Mouse (Mus musculus) embryonic facial prominence, embryonic 11.5 days (tissue): Measurements from ENCODE around the gene Mthfsl. TPM values are rescaled to one million over a fixed set of nuclear protein-coding genes. Genes with fewer than 3 reads are reported as not detected.
"Not testable (repeated sequence)": the region's sequence is repeated elsewhere in the genome, so short reads cannot be mapped to it uniquely, and the experiment has no call there.

Source experiments
- ATAC-seq: fragments of 200-750 bp; cut with Nextera tagmentation; replicated peaks from 2 replicates; pipeline ENCODE4 v1.8.0; 2017; ENCODE audit warnings: low read depth; ENCODE audit not compliant: insufficient number of reproducible peaks, low FRiP score, low TSS enrichment
- DNase-seq: peaks from one replicate; pipeline ENCODE4 v3.0.0-alpha.2; 2015; ENCODE audit warnings: low spot score
- H3K27ac ChIP-seq: fragments of 300-500 bp; sonication (generic); replicated peaks from 2 replicates; pipeline ENCODE4 v1.5.1; 2014; ENCODE audit warnings: mild to moderate bottlenecking, low read depth, low read length, control low read depth
- H3K27me3 ChIP-seq: fragments of 300-500 bp; sonication (generic); 2 replicates; pipeline ENCODE4 v1.6.1; 2014; ENCODE audit warnings: mild to moderate bottlenecking, low read length, moderate library complexity, mixed read lengths; ENCODE audit not compliant: control insufficient read depth, insufficient read depth
- H3K36me3 ChIP-seq: fragments of 300-500 bp; sonication (generic); replicated peaks from 2 replicates; pipeline ENCODE4 v1.6.1; 2014; ENCODE audit warnings: low read depth, mild to moderate bottlenecking, low read length, moderate library complexity, mixed read lengths; ENCODE audit not compliant: control insufficient read depth, insufficient read depth
- H3K4me1 ChIP-seq: fragments of 300-500 bp; sonication (generic); 2 replicates; pipeline ENCODE4 v1.6.1; 2014; ENCODE audit warnings: low read length, mixed read lengths; ENCODE audit not compliant: control insufficient read depth, insufficient read depth
- H3K4me2 ChIP-seq: fragments of 300-500 bp; sonication (generic); 2 replicates; pipeline ENCODE4 v1.6.1; 2014; ENCODE audit warnings: low read depth, mild to moderate bottlenecking, control low read depth, low read length, moderate library complexity
- H3K4me3 ChIP-seq: fragments of 300-500 bp; sonication (generic); 2 replicates; pipeline ENCODE4 v1.5.1; 2014; ENCODE audit warnings: low read depth, low read length, control low read depth
- H3K9ac ChIP-seq: fragments of 300-500 bp; sonication (generic); replicated peaks from 2 replicates; pipeline ENCODE4 v1.6.1; 2014; ENCODE audit warnings: mild to moderate bottlenecking, control low read depth, low read length
- H3K9me3 ChIP-seq: fragments of 300-500 bp; sonication (generic); replicated peaks from 2 replicates; pipeline ENCODE4 v1.6.1; 2016; ENCODE audit warnings: mild to moderate bottlenecking, low read length, inconsistent platforms, mixed read lengths; ENCODE audit not compliant: control insufficient read depth
- WGBS: fragments of 180-500 bp; shearing (Covaris S2); extraction: QIAGEN DNeasy Blood & Tissue Kit; methylation state at CpG from one replicate; pipeline ENCODE4 v1.1.7; 2014; 5-methylcytosine and 5-hydroxymethylcytosine counted together
- polyA plus RNA-seq: library from polyadenylated mRNA; unstranded; fragments of >200 nt; fragmentation: Nextera tagmentation; extraction: Ambion mirVana; gene quantifications from 2 replicates; pipeline ENCODE4 v1.2.1, GENCODE M21; 2014

The Mthfsl gene
- polyA plus RNA-seq, 1 experiment from 2014 or later: 27.8 TPM

GRCm38 (mm10) chr9:88686719-88687118 lies 33.4 kb downstream of the Mthfsl start:
- ATAC-seq, H3K27me3 ChIP-seq, H3K36me3 ChIP-seq, DNase-seq, H3K4me3 ChIP-seq, H3K27ac ChIP-seq, H3K4me2 ChIP-seq, H3K9me3 ChIP-seq, H3K9ac ChIP-seq, H3K4me1 ChIP-seq: not testable (repeated sequence)
- 91% methylated on average over 1 of the region's 1 CpGs for WGBS

GRCm38 (mm10) chr9:88658341-88658740 lies 61.8 kb downstream of the Mthfsl start:
- not testable (repeated sequence) for H3K9ac ChIP-seq, H3K36me3 ChIP-seq, DNase-seq, H3K4me3 ChIP-seq, ATAC-seq, H3K4me1 ChIP-seq, H3K9me3 ChIP-seq, H3K27ac ChIP-seq, H3K4me2 ChIP-seq, H3K27me3 ChIP-seq

GRCm38 (mm10) chr9:88650742-88651141 lies 69.4 kb downstream of the Mthfsl start:
- H3K9me3 ChIP-seq, H3K4me3 ChIP-seq, H3K27me3 ChIP-seq, DNase-seq, ATAC-seq, H3K9ac ChIP-seq, H3K27ac ChIP-seq, H3K4me2 ChIP-seq, H3K36me3 ChIP-seq, H3K4me1 ChIP-seq: not testable (repeated sequence)
- WGBS: 95% methylated on average over 11 of the region's 15 CpGs

Other genes with a start within 250 kb of the Mthfsl start
- 150 and 162 TPM in 2 replicates for gene Syncrip, start 237.7 kb downstream of the Mthfsl start, polyA plus RNA-seq
- 8.2 and 9.0 TPM in 2 replicates for gene Zfp949, start 172.3 kb downstream of the Mthfsl start, polyA plus RNA-seq
- gene Trim43a, start 139.4 kb downstream of the Mthfsl start, polyA plus RNA-seq: not detected in 2 replicates
- not detected in 2 replicates for gene Bcl2a1d, start 11.6 kb upstream of the Mthfsl start, polyA plus RNA-seq
- 0.11 TPM in 1 of 2 replicates, not detected in the other for gene Trim43c, start 118.9 kb upstream of the Mthfsl start, polyA plus RNA-seq
- not detected in 2 replicates for gene Bcl2a1a, start 236.6 kb upstream of the Mthfsl start, polyA plus RNA-seq